Mouse (Mus musculus) intestine, embryonic 14.5 days (tissue): ENCODE results near the gene Ctxn1. TPM values are rescaled to one million over a fixed set of nuclear protein-coding genes. Genes with fewer than 3 reads are reported as not detected.

Experiments used
- ATAC-seq: fragments of 200-750 bp; cut with Nextera tagmentation; replicated peaks from 2 replicates; pipeline ENCODE4 v1.8.0; 2017; ENCODE audit warnings: low read depth, moderate number of reproducible peaks, moderate TSS enrichment, moderate library complexity; ENCODE audit not compliant: low FRiP score, low TSS enrichment
- DNase-seq: peaks from one replicate; pipeline ENCODE4 v3.0.0-alpha.2; 2018; ENCODE audit warnings: low spot score
- H3K27ac ChIP-seq: fragments of 300-500 bp; sonication (generic); 2 replicates; pipeline ENCODE4 v1.5.1; 2014; ENCODE audit warnings: low read depth, mild to moderate bottlenecking, control low read depth
- H3K27me3 ChIP-seq: fragments of 300-500 bp; sonication (generic); replicated peaks from 2 replicates; pipeline ENCODE4 v1.6.1; 2014; ENCODE audit warnings: low read length, control low read depth; ENCODE audit not compliant: control insufficient read depth, insufficient read depth
- H3K36me3 ChIP-seq: fragments of 300-500 bp; sonication (generic); 2 replicates; pipeline ENCODE4 v1.6.1; 2014; ENCODE audit warnings: low read length, control low read depth; ENCODE audit not compliant: control insufficient read depth, insufficient read depth
- H3K4me1 ChIP-seq: fragments of 300-500 bp; sonication (generic); replicated peaks from 2 replicates; pipeline ENCODE4 v1.6.1; 2014; ENCODE audit warnings: low read length, control low read depth, mixed read lengths; ENCODE audit not compliant: control insufficient read depth, insufficient read depth
- H3K4me2 ChIP-seq: fragments of 300-500 bp; sonication (generic); 2 replicates; pipeline ENCODE4 v1.6.1; 2014; ENCODE audit warnings: low read length
- H3K4me3 ChIP-seq: fragments of 300-500 bp; sonication (generic); 2 replicates; pipeline ENCODE4 v1.5.1; 2014; ENCODE audit warnings: low read depth, low read length, control low read depth, mixed read lengths
- H3K9ac ChIP-seq: fragments of 300-500 bp; sonication (generic); 2 replicates; pipeline ENCODE4 v1.6.1; 2014; ENCODE audit warnings: mild to moderate bottlenecking, low read length
- H3K9me3 ChIP-seq: fragments of 300-500 bp; sonication (generic); 2 replicates; pipeline ENCODE4 v1.6.1; 2016; ENCODE audit warnings: low read length, control low read depth; ENCODE audit not compliant: control insufficient read depth
- WGBS: fragments of 180-500 bp; shearing (Covaris S2); extraction: QIAGEN DNeasy Blood & Tissue Kit; methylation state at CpG from one replicate; pipeline ENCODE4 v1.1.7; 2014; 5-methylcytosine and 5-hydroxymethylcytosine counted together
- polyA plus RNA-seq: library from polyadenylated mRNA; unstranded; fragments of >200 nt; fragmentation: Nextera tagmentation; extraction: Ambion mirVana; gene quantifications from 2 replicates; pipeline ENCODE4 v1.2.1, GENCODE M21; 2014

Gene Ctxn1
- polyA plus RNA-seq, 1 experiment from 2014 or later, result 79.2 TPM

- H3K4me3 ChIP-seq, result peak overlapping the region; percentile 41
- DNase-seq (peak; percentile 81), ATAC-seq (peak; percentile 68)
- H3K36me3 ChIP-seq, result 0 out of 2 replicates have a peak, but pooled peaks cover 6% of the 10 kb centered on the region
- H3K27me3 ChIP-seq, result peaks cover 37% of the 10 kb centered on the region
- H3K9ac ChIP-seq, result peak overlapping the region; percentile 41
- H3K27ac ChIP-seq, result peak overlapping the region; percentile 65
- no peaks in the 10 kb centered on the region for H3K9me3 ChIP-seq
- WGBS, result 3% methylated on average over 18 of the region's 18 CpGs
- peak overlapping the region; percentile 88 for H3K4me2 ChIP-seq
- peaks cover 10% of the 10 kb centered on the region; the same call in 1 of the 2 replicates for H3K4me1 ChIP-seq
Measured at GRCm38 (mm10) chr8:4213210-4214005, 45.7 kb downstream of the Ctxn1 start.

GRCm38 (mm10) chr8:4212809-4213209, 46.3 kb downstream of the Ctxn1 start:
- 2% methylated on average over 25 of the region's 25 CpGs for WGBS
- H3K27ac ChIP-seq, result 0 out of 2 replicates have a peak overlapping the region, but pooled peaks have one; percentile 65
- H3K4me3 ChIP-seq, result peak overlapping the region; percentile 41
- no peaks in the 10 kb centered on the region for H3K9me3 ChIP-seq
- H3K27me3 ChIP-seq, result peaks cover 31% of the 10 kb centered on the region
- 0 out of 2 replicates have a peak, but pooled peaks cover 6% of the 10 kb centered on the region for H3K36me3 ChIP-seq
- H3K4me1 ChIP-seq, result peaks cover 10% of the 10 kb centered on the region; the same call in 1 of the 2 replicates
- ATAC-seq (peak; percentile 9), DNase-seq (no peak)
- H3K4me2 ChIP-seq, result peak overlapping the region; percentile 88
- peak overlapping the region; percentile 41; the same call in 1 of the 2 replicates for H3K9ac ChIP-seq

- Histone ChIP-seq H3K9me3 (no peaks in the 10 kb centered on the region), H3K4me3 (no peak overlapping the region), H3K4me1 (peaks cover 19% of the 10 kb centered on the region), H3K4me2 (no peak overlapping the region), H3K27ac (no peak overlapping the region), H3K27me3 (peaks cover 18% of the 10 kb centered on the region), H3K36me3 (0 out of 2 replicates have a peak, but pooled peaks cover 6% of the 10 kb centered on the region), H3K9ac (no peak overlapping the region)
- WGBS, result 79% methylated on average over 6 of the region's 6 CpGs
- no peak for DNase-seq
- no peak for ATAC-seq
Measured at GRCm38 (mm10) chr8:4211097-4211496, 48.0 kb downstream of the Ctxn1 start.

Other genes starting within 250 kb of the Ctxn1 start
- gene Cd209f, start 153.4 kb downstream of the Ctxn1 start, polyA plus RNA-seq, result not detected in 2 replicates
- not detected in 2 replicates for gene Cd209g, start 125.2 kb downstream of the Ctxn1 start, polyA plus RNA-seq
- 20.2 and 21.2 TPM in 2 replicates for gene Evi5l, start 92.7 kb downstream of the Ctxn1 start, polyA plus RNA-seq
- 5.4 and 6.6 TPM in 2 replicates for gene Prr36, start 41.8 kb downstream of the Ctxn1 start, polyA plus RNA-seq
- 0.81 and 1.3 TPM in 2 replicates for gene Lrrc8e, start 32.4 kb downstream of the Ctxn1 start, polyA plus RNA-seq
- gene Map2k7, start 20.5 kb downstream of the Ctxn1 start, polyA plus RNA-seq, result 17.9 and 19.1 TPM in 2 replicates
- gene Gm49320, start 20.4 kb downstream of the Ctxn1 start, polyA plus RNA-seq, result 1.4 and 1.7 TPM in 2 replicates
- gene Tgfbr3l, start 11.1 kb downstream of the Ctxn1 start, polyA plus RNA-seq, result 3.3 and 4.0 TPM in 2 replicates
- 52.7 and 57.1 TPM in 2 replicates for gene Snapc2, start 6.2 kb downstream of the Ctxn1 start, polyA plus RNA-seq
- 89.8 and 92.7 TPM in 2 replicates for gene Timm44, start 16.6 kb upstream of the Ctxn1 start, polyA plus RNA-seq
- 20.1 and 24.9 TPM in 2 replicates for gene Ccl25, start 65.9 kb upstream of the Ctxn1 start, polyA plus RNA-seq
- 240 and 245 TPM in 2 replicates for gene Elavl1, start 66.1 kb upstream of the Ctxn1 start, polyA plus RNA-seq
- 25.0 and 27.3 TPM in 2 replicates for gene Cers4, start 233.8 kb upstream of the Ctxn1 start, polyA plus RNA-seq